Comparison of ENCODE assay signal across 10 mouse cellular contexts in genomic region chr16:24624335-24624734, GRCm38 (mm10).
DNase-seq lines count a peak whose midpoint lies in the region; TF ChIP-seq lines count a peak whose summit lies in the region.
"Had no signal": no experiment of that assay in that cellular context is flagged by ENCODE, and none has a peak within 500 bp of the region (broad histone marks: within the 10 kb centered on the region; RNA-seq: fewer than 3 reads in every experiment).

No protein-coding gene starts in this region.

- TF ChIP-seq CTCF in gastrocnemius, adult 2 months (IDR thresholded peaks at IDR 0.05): no peak

- H3K27ac ChIP-seq in gastrocnemius, adult 2 months: peak overlapping the region; percentile 16; the same call in 1 of the 2 replicates

- H3K27me3 ChIP-seq in splenic B cell, adult 2 months (ENCODE audit: control insufficient read depth, insufficient read depth, low read length, poor library complexity, severe bottlenecking): no peaks in the 10 kb centered on the region

- DNase-seq in gastrocnemius, adult 2 months: no peak
- DNase-seq in gastrocnemius, postnatal 4 days (ENCODE audit: low spot score in 2 of 2): no peak
- peak; percentile 56 to 65 for DNase-seq in spleen, postnatal 36 days (ENCODE audit: low spot score in 2 of 2)
- DNase-seq in spleen, postnatal 10 days (ENCODE audit: low spot score in 2 of 2): no peak
- peak; percentile 64 for DNase-seq in induced T-regulatory cell, adult 2 months (ENCODE audit: low read depth)
- peak; percentile 77 for DNase-seq in splenic B cell, adult 2 months (ENCODE audit: low read depth, low spot score)
- DNase-seq in adipocyte (ENCODE audit: low spot score): no peak
- no peak for DNase-seq in layer of hippocampus, postnatal 36 days
- DNase-seq: gastrocnemius, postnatal 36 days; kidney, adult 8-10 months had no signal

- H3K36me3 ChIP-seq in splenic B cell, adult 2 months (ENCODE audit: control insufficient read depth, insufficient read depth, low read length, poor library complexity, severe bottlenecking): no peaks in the 10 kb centered on the region

- no peak overlapping the region for H3K4me3 ChIP-seq in gastrocnemius, adult 2 months

- intact Hi-C loops in gastrocnemius, adult 2 months (cut with DNase I): loop anchor here (5.0 kb wide), 1 partner anchor 52 kb away; no protein-coding TSS in a partner anchor

Comparison
In these comparisons a context has a peak if more than half of its experiments do, and no peak if none do; other contexts are left out.
1. DNase-seq: peak in spleen, postnatal 36 days (2 of 2), induced T-regulatory cell, adult 2 months (single experiment) and splenic B cell, adult 2 months (single experiment); none in gastrocnemius, adult 2 months (single experiment), gastrocnemius, postnatal 4 days (0 of 2), spleen, postnatal 10 days (0 of 2), adipocyte (single experiment) and layer of hippocampus, postnatal 36 days (0 of 2).